Mouse (Mus musculus): ENCODE data around the gene Dusp28. TPM values are rescaled to one million over a fixed set of nuclear protein-coding genes. Genes with fewer than 3 reads are reported as not detected.
A peak's percentile ranks its signal among the peaks of the same experiment; 100 is the strongest.
"Not testable (repeated sequence)": the region's sequence is repeated elsewhere in the genome, so short reads cannot be mapped to it uniquely, and the experiment has no call there.

The Dusp28 gene
- polyA plus RNA-seq, 1 experiment from 2014 or later, result 15.1 TPM

DNA sequence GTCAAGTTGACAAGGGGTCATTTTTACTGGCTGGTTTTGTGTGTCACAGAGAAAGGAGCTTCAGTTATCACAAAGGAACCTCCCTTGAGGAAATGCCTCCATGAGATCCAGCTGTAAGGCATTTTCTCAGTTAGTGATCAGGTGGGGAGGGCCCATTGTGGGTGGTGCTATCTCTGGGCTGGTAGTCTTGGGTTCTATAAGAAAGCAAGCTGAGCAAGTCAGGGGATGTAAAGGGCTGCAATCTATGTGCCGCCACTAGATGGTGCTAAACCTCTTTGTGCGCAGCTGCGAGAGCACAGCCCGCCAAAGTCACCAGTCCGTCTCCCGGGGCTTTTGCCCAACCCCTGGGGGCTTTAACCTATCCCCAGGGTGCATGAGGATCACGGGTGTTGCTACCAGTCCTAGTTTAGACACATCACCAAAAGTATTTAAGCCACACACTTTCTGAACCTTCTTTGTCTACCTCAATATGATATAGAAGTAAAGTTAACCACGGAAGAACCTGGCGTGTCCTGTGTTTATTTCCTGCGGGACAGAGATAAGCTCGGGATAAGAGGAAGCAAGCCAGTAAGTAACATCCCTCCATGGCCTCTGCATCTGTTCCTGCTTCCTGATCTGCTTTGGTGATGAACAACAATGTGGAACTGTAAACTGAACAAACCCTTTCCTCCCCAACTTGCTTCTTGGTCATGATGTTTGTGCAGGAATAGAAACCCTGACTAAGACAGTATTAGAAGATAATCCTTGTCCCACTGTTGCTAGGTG is 50.0 kb downstream of the Dusp28 start:
- not testable (repeated sequence) for H3K36me3 ChIP-seq (replicated peaks); ATAC-seq (ENCODE audit: low FRiP score); H3K27me3 ChIP-seq; H3K27ac ChIP-seq; H3K9me3 ChIP-seq; H3K4me1 ChIP-seq
- whole genome bisulfite sequencing, result 9% methylated on average over 11 of the region's 11 CpGs
- peak overlapping the region; percentile 20; the same call in 1 of the 2 replicates for H3K4me3 ChIP-seq (replicated peaks)
- H3K4me2 ChIP-seq, result peak overlapping the region; percentile 43
- peak overlapping the region; percentile 33; the same call in 1 of the 2 replicates for H3K9ac ChIP-seq

Other genes with a start within 250 kb of the Dusp28 start
- 124 and 160 TPM in 2 replicates for gene Gpc1, start 75.3 kb upstream of the Dusp28 start, polyA plus RNA-seq (2016; fragmentation: Nextera tagmentation; extraction: Ambion mirVana)
- 0.81 and 1.1 TPM in 2 replicates for gene Ankmy1, start 4.1 kb upstream of the Dusp28 start, polyA plus RNA-seq (2016; fragmentation: Nextera tagmentation; extraction: Ambion mirVana)
- 26.2 and 34.6 TPM in 2 replicates for gene Rnpepl1, start 3.8 kb downstream of the Dusp28 start, polyA plus RNA-seq (2016; fragmentation: Nextera tagmentation; extraction: Ambion mirVana)
- gene Capn10, start 27.4 kb downstream of the Dusp28 start, polyA plus RNA-seq (2016; fragmentation: Nextera tagmentation; extraction: Ambion mirVana), result 52.0 and 52.9 TPM in 2 replicates
- gene Gpr35, start 43.9 kb downstream of the Dusp28 start, polyA plus RNA-seq (2016; fragmentation: Nextera tagmentation; extraction: Ambion mirVana), result 0.51 and 0.63 TPM in 2 replicates
- not detected in 2 replicates for gene Aqp12, start 99.4 kb downstream of the Dusp28 start, polyA plus RNA-seq (2016; fragmentation: Nextera tagmentation; extraction: Ambion mirVana)
- 129 and 140 TPM in 2 replicates for gene Kif1a, start 195.0 kb downstream of the Dusp28 start, polyA plus RNA-seq (2016; fragmentation: Nextera tagmentation; extraction: Ambion mirVana)
- not detected in 2 replicates for gene Agxt, start 228.3 kb downstream of the Dusp28 start, polyA plus RNA-seq (2016; fragmentation: Nextera tagmentation; extraction: Ambion mirVana)

Data from forebrain, embryonic 12.5 days (tissue).